Comparison of ENCODE assay signal across 9 mouse cellular contexts in the genomic region with DNA sequence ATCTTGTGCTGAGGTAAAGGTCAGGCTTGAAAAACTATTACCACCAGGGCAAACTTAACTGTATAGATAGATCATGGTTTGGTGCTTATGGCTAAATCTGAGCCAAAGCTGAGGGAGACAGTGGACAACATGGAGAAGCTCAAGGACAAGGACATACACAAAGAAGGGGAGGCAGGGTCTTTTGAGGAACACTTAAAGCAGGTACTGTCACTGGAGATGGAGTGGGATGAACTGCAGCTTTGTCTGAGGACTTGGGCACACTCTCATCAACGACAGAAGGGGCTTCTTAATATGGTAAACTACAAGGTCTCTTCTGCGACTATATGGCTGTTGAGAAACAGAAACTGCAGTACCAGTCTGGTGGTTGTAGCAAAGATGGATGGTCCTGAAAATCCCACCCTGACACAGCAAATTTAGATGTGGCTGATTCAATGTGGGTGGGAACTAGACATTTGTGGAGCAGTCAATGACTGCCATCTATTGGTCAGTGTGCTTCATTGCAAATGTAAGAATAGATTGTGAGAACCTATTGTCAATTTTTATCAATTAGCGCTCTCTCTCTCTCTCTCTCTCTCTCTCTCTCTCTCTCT. TPM values are rescaled to one million over a fixed set of nuclear protein-coding genes. Genes with fewer than 3 reads are reported as not detected.
DNase-seq lines count a peak whose midpoint lies in the region; ATAC-seq and TF ChIP-seq lines count a peak whose summit lies in the region.
"Had no signal": no experiment of that assay in that cellular context is flagged by ENCODE, and none has a peak within 500 bp of the region (broad histone marks: within the 10 kb centered on the region; RNA-seq: fewer than 3 reads in every experiment).

No protein-coding gene starts in this region.

- H3K9me3 ChIP-seq in heart, embryonic 16.5 days (replicated peaks; ENCODE audit: control insufficient read depth, low read length), result no peaks in the 10 kb centered on the region

- ATAC-seq in heart, embryonic 16.5 days (replicated peaks; ENCODE audit: extremely low read depth, insufficient read depth, low FRiP score), result no peak
- ATAC-seq in monocyte, adult 5-6 weeks (replicated peaks; ENCODE audit: insufficient number of reproducible peaks, low FRiP score, low TSS enrichment, poor library complexity, severe bottlenecking), result peak; percentile 53; the same call in 1 of the 2 replicates

- intact Hi-C loops in gastrocnemius, adult 2 months (cut with DNase I), result loop anchor here (2.0 to 10.0 kb wide), 4 partner anchors 146 to 453 kb away; a partner anchor contains a TSS
- intact Hi-C loops in gastrocnemius, postnatal 36 days (cut with DNase I), result loop anchor here (5.0 kb wide), 2 partner anchors 358 to 453 kb away; a partner anchor contains a TSS

- H3K4me1 ChIP-seq in heart, embryonic 16.5 days (ENCODE audit: control insufficient read depth, insufficient read depth, low read length), result peaks cover 27% of the 10 kb centered on the region

- WGBS in heart, embryonic 16.5 days, result 14% methylated on average over 3 of the region's 3 CpGs

- H3K4me3 ChIP-seq in gastrocnemius, adult 2 months, result peak overlapping the region; percentile 46
- H3K4me3 ChIP-seq in heart, embryonic 16.5 days (ENCODE audit: low read length), result peak overlapping the region; percentile 33

- H3K36me3 ChIP-seq in heart, embryonic 16.5 days (ENCODE audit: control insufficient read depth, insufficient read depth), result no peaks in the 10 kb centered on the region

- peak; percentile 90 for TF ChIP-seq CTCF in gastrocnemius, adult 2 months (IDR thresholded peaks at IDR 0.05)

- H3K4me2 ChIP-seq in heart, embryonic 16.5 days (ENCODE audit: low read depth, low read length), result peak overlapping the region; percentile 57

- H3K27me3 ChIP-seq in heart, embryonic 16.5 days (ENCODE audit: control insufficient read depth, insufficient read depth, low read length), result no peaks in the 10 kb centered on the region

- DNase-seq in gastrocnemius, adult 2 months, result no peak
- no peak for DNase-seq in gastrocnemius, postnatal 36 days
- peak; percentile 90 for DNase-seq in ES-CJ7 (ENCODE audit: low read depth, low spot score)
- peak; percentile 91 for DNase-seq in embryo, embryonic 10.5 days (ENCODE audit: low spot score)
- peak; percentile 47 to 68 for DNase-seq in layer of hippocampus, postnatal 14 days (ENCODE audit: low spot score in 2 of 2)
- DNase-seq in testis, postnatal 14 days (ENCODE audit: low spot score), result no peak

- H3K9ac ChIP-seq in heart, embryonic 16.5 days (ENCODE audit: low read length), result peak overlapping the region; percentile 15; the same call in 1 of the 2 replicates

- peak overlapping the region; percentile 86 for H3K27ac ChIP-seq in gastrocnemius, adult 2 months
- peak overlapping the region; percentile 30 for H3K27ac ChIP-seq in heart, embryonic 16.5 days (ENCODE audit: low read length)

RNA-seq across cellular contexts. Expression of a gene that starts 26.3 kb away (rescaled TPM):
- under 1 TPM in 1 of 2 experiments, not detected in 1; 0.45 TPM for total RNA-seq in gastrocnemius, adult 2 months (2021)
- total RNA-seq in gastrocnemius, postnatal 36 days (2021), result under 1 TPM in 1 of 2 experiments, not detected in 1; 0.13 TPM
- 1.6 and 3.5 TPM in 2 replicates for polyA plus RNA-seq in heart, embryonic 16.5 days (2015; fragmentation: Nextera tagmentation; extraction: Ambion mirVana)
- total RNA-seq in layer of hippocampus, postnatal 14 days (2021), result not detected
- total RNA-seq in monocyte, adult 5-6 weeks (2017), result 10.5 to 25.9 TPM (median 12.5 TPM) in 3 replicates
- total RNA-seq: adrenal gland, postnatal 36 days had no signal

Comparison
In these comparisons a context has a peak if more than half of its experiments do, and no peak if none do; other contexts are left out.
1. DNase-seq: peak in ES-CJ7 (single experiment), embryo, embryonic 10.5 days (single experiment) and layer of hippocampus, postnatal 14 days (2 of 2); none in gastrocnemius, adult 2 months (single experiment), gastrocnemius, postnatal 36 days (0 of 2) and testis, postnatal 14 days (single experiment).